Mouse (Mus musculus) embryonic facial prominence, embryonic 14.5 days (tissue): ENCODE measurements around the gene Tekt4. TPM values are rescaled to one million over a fixed set of nuclear protein-coding genes. Genes with fewer than 3 reads are reported as not detected.

Experiments used
- ATAC-seq: fragments of 200-750 bp; cut with Nextera tagmentation; 2 replicates; pipeline ENCODE4 v1.8.0; 2017; ENCODE audit warnings: low read depth, moderate number of reproducible peaks, moderate TSS enrichment
- DNase-seq: peaks from one replicate; pipeline ENCODE4 v3.0.0-alpha.2; 2015; ENCODE audit warnings: low spot score
- H3K27ac ChIP-seq: fragments of 300-500 bp; sonication (generic); replicated peaks from 2 replicates; pipeline ENCODE4 v1.5.1; 2014; ENCODE audit warnings: low read depth, mild to moderate bottlenecking, low read length, moderate library complexity
- H3K27me3 ChIP-seq: fragments of 300-500 bp; sonication (generic); replicated peaks from 2 replicates; pipeline ENCODE4 v1.6.1; 2014; ENCODE audit warnings: low read length; ENCODE audit not compliant: control insufficient read depth, insufficient read depth
- H3K36me3 ChIP-seq: fragments of 300-500 bp; sonication (generic); 2 replicates; pipeline ENCODE4 v1.6.1; 2014; ENCODE audit warnings: low read length, mixed read lengths; ENCODE audit not compliant: control insufficient read depth, insufficient read depth
- H3K4me1 ChIP-seq: fragments of 300-500 bp; sonication (generic); 2 replicates; pipeline ENCODE4 v1.6.1; 2014; ENCODE audit warnings: antibody characterized with exemption, low read length; ENCODE audit not compliant: control insufficient read depth, insufficient read depth
- H3K4me2 ChIP-seq: fragments of 300-500 bp; sonication (generic); 2 replicates; pipeline ENCODE4 v1.6.1; 2014; ENCODE audit warnings: low read depth, mild to moderate bottlenecking, low read length, moderate library complexity, mixed read lengths
- H3K4me3 ChIP-seq: fragments of 300-500 bp; sonication (generic); 2 replicates; pipeline ENCODE4 v1.5.1; 2014; ENCODE audit warnings: low read depth, mild to moderate bottlenecking, low read length
- H3K9ac ChIP-seq: fragments of 300-500 bp; sonication (generic); 2 replicates; pipeline ENCODE4 v1.6.1; 2014; ENCODE audit warnings: low read depth, mild to moderate bottlenecking, low read length, moderate library complexity, mixed read lengths
- H3K9me3 ChIP-seq: fragments of 300-500 bp; sonication (generic); 2 replicates; pipeline ENCODE4 v1.6.1; 2016; ENCODE audit warnings: low read length; ENCODE audit not compliant: control insufficient read depth
- WGBS: fragments of 180-500 bp; shearing (Covaris S2); extraction: QIAGEN DNeasy Blood & Tissue Kit; methylation state at CpG from one replicate; pipeline ENCODE4 v1.1.7; 2014; 5-methylcytosine and 5-hydroxymethylcytosine counted together
- polyA plus RNA-seq: library from polyadenylated mRNA; unstranded; fragments of >200 nt; fragmentation: Nextera tagmentation; extraction: Ambion mirVana; gene quantifications from 2 replicates; pipeline ENCODE4 v1.2.1, GENCODE M21; 2014

Gene Tekt4
- 0.22 and 3.0 TPM in 2 replicates for polyA plus RNA-seq

DNA sequence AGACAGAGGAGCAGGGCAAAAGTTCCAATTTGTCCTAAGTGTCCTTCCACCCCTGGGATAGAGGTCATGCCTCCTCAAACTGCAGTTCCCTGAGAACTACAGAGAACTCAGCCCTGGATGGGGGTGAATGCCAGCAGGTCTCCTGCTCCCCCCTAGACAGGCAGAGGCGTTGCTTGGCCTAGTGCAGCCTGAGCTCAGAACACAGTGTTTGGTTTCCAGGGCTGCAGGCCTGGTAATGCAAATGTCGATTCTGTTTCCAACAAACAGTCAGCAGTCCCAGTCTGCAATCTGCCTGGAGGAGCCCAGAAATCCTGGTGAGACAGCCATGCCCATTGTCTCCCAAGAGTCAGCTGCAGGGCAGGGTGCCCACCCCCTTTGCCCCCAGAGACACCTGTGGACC, at the start of gene Tekt4:
Gene Tekt4, plus strand, starts transcription at position 344 of the 400 bp plus-strand sequence.
- DNase-seq: no peak
- no peaks in the 10 kb centered on the region for H3K27me3 ChIP-seq
- no peak within 1 kb of the TSS for H3K27ac ChIP-seq
- no peaks in the 10 kb centered on the region for H3K4me1 ChIP-seq
- H3K4me2 ChIP-seq: no peak within 1 kb of the TSS
- H3K4me3 ChIP-seq: no peak within 1 kb of the TSS
- no peaks in the 10 kb centered on the region for H3K9me3 ChIP-seq
- H3K36me3 ChIP-seq: no peaks in the 10 kb centered on the region
- WGBS: 18% methylated on average over 2 of the region's 2 CpGs
- no peak for ATAC-seq
- no peak within 1 kb of the TSS for H3K9ac ChIP-seq

DNA sequence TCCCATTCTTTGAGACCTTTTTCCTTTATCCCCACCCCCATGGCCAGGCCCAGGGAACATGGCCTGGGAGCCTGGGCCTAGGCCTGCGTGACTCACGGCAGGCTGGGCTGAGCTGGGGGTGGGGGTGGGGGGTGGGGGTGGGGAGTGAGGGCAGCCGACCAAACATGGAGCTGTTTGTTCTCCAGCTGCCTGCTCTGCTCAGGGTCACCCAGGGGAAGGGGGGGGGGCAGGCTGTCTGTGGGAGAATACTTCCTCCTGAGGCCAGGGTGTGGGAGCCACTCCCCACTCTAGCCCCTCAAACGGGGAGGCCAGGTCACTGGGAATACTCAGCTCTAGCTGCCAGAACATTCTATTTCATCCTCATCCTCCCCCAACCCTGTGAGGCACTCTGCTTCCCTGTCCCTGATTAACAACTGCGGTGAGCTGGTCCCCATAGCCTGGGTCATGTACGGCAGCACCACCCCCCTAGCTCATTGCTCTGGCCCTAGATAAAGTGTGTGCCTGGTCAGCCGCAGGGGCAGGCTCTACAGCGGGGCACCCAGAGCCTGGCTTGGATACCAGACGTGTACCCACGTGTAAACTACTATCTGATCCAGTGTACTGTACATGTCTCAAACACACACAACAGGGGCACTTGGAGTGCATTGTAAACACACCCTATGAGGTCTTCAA, 49.1 kb upstream of the Tekt4 start:
- ATAC-seq: peak; percentile 20; the same call in 1 of the 2 replicates
- no peak overlapping the region for H3K4me2 ChIP-seq
- no peak for DNase-seq
- no peak overlapping the region for H3K4me3 ChIP-seq
- H3K9me3 ChIP-seq: no peaks in the 10 kb centered on the region
- H3K4me1 ChIP-seq: peaks cover 29% of the 10 kb centered on the region
- no peaks in the 10 kb centered on the region for H3K27me3 ChIP-seq
- no peak overlapping the region for H3K27ac ChIP-seq
- H3K9ac ChIP-seq: no peak overlapping the region
- 19% methylated on average over 8 of the region's 10 CpGs for WGBS
- H3K36me3 ChIP-seq: no peaks in the 10 kb centered on the region

DNA sequence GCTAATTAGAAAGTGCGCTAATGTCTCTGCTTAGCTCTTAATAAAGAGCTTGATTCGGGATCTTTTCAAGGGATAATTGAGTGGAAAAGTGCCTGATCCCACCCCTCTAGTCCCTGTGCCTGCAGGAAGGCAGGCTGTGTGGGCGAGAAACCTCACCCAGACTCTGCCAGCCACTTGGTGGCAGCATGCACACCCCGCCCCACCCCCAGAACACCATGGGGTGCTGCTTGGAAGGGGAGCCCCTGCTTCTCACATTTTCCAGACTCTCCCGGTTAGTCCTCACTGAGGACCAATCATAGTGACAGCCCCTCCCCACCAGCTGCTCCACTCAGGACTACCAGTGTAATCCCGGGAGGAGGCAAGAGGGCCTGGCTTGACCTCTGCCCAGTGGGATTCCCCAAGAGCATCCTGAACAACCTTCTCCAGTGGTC, 48.4 kb upstream of the Tekt4 start:
- Histone ChIP-seq H3K4me1 (peaks cover 36% of the 10 kb centered on the region), H3K4me2 (no peak overlapping the region), H3K36me3 (no peaks in the 10 kb centered on the region), H3K4me3 (no peak overlapping the region), H3K27ac (no peak overlapping the region), H3K9ac (no peak overlapping the region), H3K9me3 (no peaks in the 10 kb centered on the region), H3K27me3 (no peaks in the 10 kb centered on the region)
- DNase-seq: peak; percentile 31
- peak; percentile 11 for ATAC-seq
- WGBS: 15% methylated on average over 5 of the region's 6 CpGs

- H3K9ac ChIP-seq: no peak overlapping the region
- no peaks in the 10 kb centered on the region for H3K9me3 ChIP-seq
- no peak overlapping the region for H3K4me2 ChIP-seq
- no peak for DNase-seq
- ATAC-seq: no peak
- H3K4me3 ChIP-seq: no peak overlapping the region
- no peaks in the 10 kb centered on the region for H3K27me3 ChIP-seq
- WGBS: 77% methylated on average over 4 of the region's 4 CpGs
- H3K36me3 ChIP-seq: no peaks in the 10 kb centered on the region
- no peak overlapping the region for H3K27ac ChIP-seq
- H3K4me1 ChIP-seq: peaks cover 41% of the 10 kb centered on the region
Observed at GRCm38 (mm10) chr17:25407352-25407751, 47.1 kb upstream of the Tekt4 start.

DNA sequence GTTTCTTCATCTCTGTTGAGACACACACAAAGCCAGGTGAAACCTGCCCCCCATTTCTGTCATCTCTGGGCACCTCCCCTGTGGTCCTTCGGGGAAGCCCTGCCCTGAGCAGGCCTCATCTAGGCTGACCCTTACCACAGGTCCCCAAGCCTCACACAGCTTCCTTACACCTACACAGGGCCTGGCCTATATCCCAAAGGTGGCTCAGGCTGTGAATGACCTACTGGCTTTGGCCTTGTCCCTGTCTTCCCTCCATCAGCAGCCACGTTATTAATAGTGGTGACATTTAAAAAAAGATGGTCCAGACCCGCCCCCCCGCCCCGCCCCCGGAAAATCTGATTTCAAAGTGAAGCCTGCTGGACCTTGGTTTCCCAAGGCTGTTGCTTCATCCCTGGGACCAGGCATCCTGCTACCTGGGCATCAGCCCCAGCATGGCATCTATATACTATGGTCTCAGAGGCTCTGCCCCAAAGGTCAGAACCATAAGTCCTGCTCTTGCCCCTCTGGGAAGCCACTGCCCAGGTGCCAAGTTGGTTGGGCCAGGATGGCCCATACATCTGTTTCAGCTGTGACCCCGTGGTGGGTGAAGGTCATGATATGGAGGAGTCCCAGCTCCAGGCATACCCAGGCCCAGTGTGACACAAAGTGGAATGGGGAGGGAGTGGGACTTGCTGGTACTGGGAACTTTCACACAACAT, 46.0 kb upstream of the Tekt4 start:
- Histone ChIP-seq H3K36me3 (no peaks in the 10 kb centered on the region), H3K9ac (no peak overlapping the region), H3K4me1 (peaks cover 41% of the 10 kb centered on the region), H3K4me2 (no peak overlapping the region), H3K4me3 (no peak overlapping the region), H3K27me3 (no peaks in the 10 kb centered on the region), H3K27ac (no peak overlapping the region), H3K9me3 (no peaks in the 10 kb centered on the region)
- ATAC-seq (no peak), DNase-seq (no peak)
- WGBS: 88% methylated on average over 7 of the region's 7 CpGs

- no peaks in the 10 kb centered on the region for H3K9me3 ChIP-seq
- H3K4me2 ChIP-seq: no peak overlapping the region
- H3K36me3 ChIP-seq: no peaks in the 10 kb centered on the region
- ATAC-seq (no peak), DNase-seq (peak; percentile 64)
- WGBS: 36% methylated on average over 7 of the region's 7 CpGs
- peaks cover 41% of the 10 kb centered on the region for H3K4me1 ChIP-seq
- no peak overlapping the region for H3K4me3 ChIP-seq
- 0 out of 2 replicates have a peak overlapping the region, but pooled peaks have one; percentile 45 for H3K27ac ChIP-seq
- no peaks in the 10 kb centered on the region for H3K27me3 ChIP-seq
- no peak overlapping the region for H3K9ac ChIP-seq
Observed at GRCm38 (mm10) chr17:25409621-25410020, 44.8 kb upstream of the Tekt4 start.

GRCm38 (mm10) chr17:25410180-25410579, 44.2 kb upstream of the Tekt4 start:
- no peak overlapping the region for H3K4me3 ChIP-seq
- ATAC-seq (no peak), DNase-seq (no peak)
- H3K9me3 ChIP-seq: no peaks in the 10 kb centered on the region
- WGBS: 80% methylated on average over 6 of the region's 6 CpGs
- 0 out of 2 replicates have a peak overlapping the region, but pooled peaks have one; percentile 13 for H3K27ac ChIP-seq
- H3K9ac ChIP-seq: no peak overlapping the region
- H3K4me1 ChIP-seq: peaks cover 42% of the 10 kb centered on the region
- no peaks in the 10 kb centered on the region for H3K36me3 ChIP-seq
- no peaks in the 10 kb centered on the region for H3K27me3 ChIP-seq
- no peak overlapping the region for H3K4me2 ChIP-seq

DNA sequence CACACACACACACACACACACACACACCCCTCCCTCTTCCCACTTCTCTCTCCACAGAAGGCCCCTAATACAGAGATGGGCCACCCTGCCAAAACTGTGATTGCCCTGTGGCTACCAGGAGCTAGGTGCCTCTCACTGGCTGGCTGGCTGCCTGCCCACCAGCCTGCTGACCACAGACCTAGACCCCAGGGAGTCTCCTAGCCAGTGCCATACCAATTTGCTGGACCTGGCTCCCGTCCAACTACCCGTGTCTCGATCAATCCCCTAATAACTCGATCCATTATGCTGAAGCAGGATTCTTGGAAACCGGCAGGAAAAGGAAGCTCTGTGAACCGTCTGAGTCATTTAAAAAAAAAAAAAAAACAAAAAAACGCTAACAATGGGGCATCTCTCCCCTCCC, 43.6 kb upstream of the Tekt4 start:
- 23% methylated on average over 7 of the region's 7 CpGs for WGBS
- Histone ChIP-seq H3K9me3 (no peaks in the 10 kb centered on the region), H3K4me2 (no peak overlapping the region), H3K4me1 (peaks cover 42% of the 10 kb centered on the region), H3K36me3 (no peaks in the 10 kb centered on the region), H3K9ac (no peak overlapping the region), H3K27ac (no peak overlapping the region), H3K4me3 (no peak overlapping the region), H3K27me3 (no peaks in the 10 kb centered on the region)
- no peak for ATAC-seq
- DNase-seq: no peak
